Mouse (Mus musculus) cerebellum, adult 2 months (tissue): ENCODE results near the gene Pdia2.

Source experiments
- CTCF ChIP-seq: fragments of 200-500 bp; IDR thresholded peaks from 2 replicates; pipeline ENCODE4 v1.5.1; 2011; ENCODE audit warnings: low read depth, mild to moderate bottlenecking, control low read depth, low read length, moderate library complexity, borderline replicate concordance; ENCODE audit not compliant: insufficient read depth
- POLR2A ChIP-seq: fragments of 200-500 bp; IDR thresholded peaks from 2 replicates; pipeline ENCODE4 v1.6.1; 2011; ENCODE audit warnings: low read length, control low read depth, borderline replicate concordance; ENCODE audit not compliant: insufficient read depth

DNA sequence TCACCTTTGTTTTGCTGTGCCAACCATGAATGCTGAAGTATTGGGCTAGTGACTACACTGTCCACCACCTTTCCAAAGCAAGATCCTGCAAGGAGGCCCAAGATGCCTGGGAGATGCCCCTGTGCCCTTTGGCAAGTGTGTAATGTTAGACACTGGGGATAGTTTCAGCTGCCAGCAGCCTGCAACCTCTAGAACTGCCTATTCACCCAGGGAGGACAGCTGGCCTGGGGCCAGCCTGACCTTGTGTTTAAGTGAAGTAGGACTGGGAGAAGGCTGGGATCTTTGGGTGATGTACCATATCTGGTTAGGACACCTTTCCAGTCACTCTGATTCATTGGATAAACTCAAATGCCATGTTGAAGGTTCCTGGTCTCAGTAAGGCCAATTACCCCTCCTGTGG is 3.1 kb upstream of the Pdia2 start:
- no peak for TF ChIP-seq CTCF
- no peak for TF ChIP-seq POLR2A
